Mouse (Mus musculus) forebrain, embryonic 11.5 days (tissue): ENCODE measurements around the gene Als2cr12. TPM values are rescaled to one million over a fixed set of nuclear protein-coding genes. Genes with fewer than 3 reads are reported as not detected.

Experiments used
- ATAC-seq: fragments of 200-750 bp; cut with Nextera tagmentation; replicated peaks from 2 replicates; pipeline ENCODE4 v1.8.0; 2017; ENCODE audit warnings: moderate TSS enrichment; ENCODE audit not compliant: low FRiP score
- DNase-seq: peaks from one replicate; pipeline ENCODE4 v3.0.0-alpha.2; 2017; ENCODE audit warnings: low spot score
- H3K27ac ChIP-seq: fragments of 300-500 bp; sonication (generic); 2 replicates; pipeline ENCODE4 v1.5.1; 2014; ENCODE audit warnings: low read depth, low read length
- H3K27me3 ChIP-seq: fragments of 300-500 bp; sonication (generic); 2 replicates; pipeline ENCODE4 v1.6.1; 2014; ENCODE audit warnings: mild to moderate bottlenecking, low read length, mixed read lengths; ENCODE audit not compliant: control insufficient read depth, insufficient read depth
- H3K36me3 ChIP-seq: fragments of 300-500 bp; sonication (generic); 2 replicates; pipeline ENCODE4 v1.6.1; 2014; ENCODE audit warnings: mild to moderate bottlenecking, low read length, moderate library complexity, mixed read lengths; ENCODE audit not compliant: control insufficient read depth, insufficient read depth
- H3K4me1 ChIP-seq: fragments of 300-500 bp; sonication (generic); replicated peaks from 2 replicates; pipeline ENCODE4 v1.6.1; 2014; ENCODE audit warnings: low read length, mixed read lengths; ENCODE audit not compliant: control insufficient read depth, insufficient read depth
- H3K4me2 ChIP-seq: fragments of 300-500 bp; sonication (generic); 2 replicates; pipeline ENCODE4 v1.6.1; 2014; ENCODE audit warnings: low read depth, mild to moderate bottlenecking, low read length, moderate library complexity, mixed read lengths; ENCODE audit not compliant: severe bottlenecking
- H3K4me3 ChIP-seq: fragments of 300-500 bp; sonication (generic); 2 replicates; pipeline ENCODE4 v1.5.1; 2014; ENCODE audit warnings: low read depth, low read length
- H3K9ac ChIP-seq: fragments of 300-500 bp; sonication (generic); 2 replicates; pipeline ENCODE4 v1.6.1; 2014; ENCODE audit warnings: low read length
- H3K9me3 ChIP-seq: fragments of 300-500 bp; sonication (generic); 2 replicates; pipeline ENCODE4 v1.6.1; 2016; ENCODE audit warnings: low read length, mixed read lengths; ENCODE audit not compliant: control insufficient read depth
- WGBS: fragments of 180-500 bp; shearing (Covaris S2); extraction: QIAGEN DNeasy Blood & Tissue Kit; methylation state at CpG from one replicate; pipeline ENCODE4 v1.1.7; 2014; 5-methylcytosine and 5-hydroxymethylcytosine counted together
- polyA plus RNA-seq: library from polyadenylated mRNA; unstranded; fragments of >200 nt; fragmentation: Nextera tagmentation; extraction: Ambion mirVana; gene quantifications from 2 replicates; pipeline ENCODE4 v1.2.1, GENCODE M21; 2014

Als2cr12 gene
- polyA plus RNA-seq, 1 experiment from 2014 or later = not detected

DNA sequence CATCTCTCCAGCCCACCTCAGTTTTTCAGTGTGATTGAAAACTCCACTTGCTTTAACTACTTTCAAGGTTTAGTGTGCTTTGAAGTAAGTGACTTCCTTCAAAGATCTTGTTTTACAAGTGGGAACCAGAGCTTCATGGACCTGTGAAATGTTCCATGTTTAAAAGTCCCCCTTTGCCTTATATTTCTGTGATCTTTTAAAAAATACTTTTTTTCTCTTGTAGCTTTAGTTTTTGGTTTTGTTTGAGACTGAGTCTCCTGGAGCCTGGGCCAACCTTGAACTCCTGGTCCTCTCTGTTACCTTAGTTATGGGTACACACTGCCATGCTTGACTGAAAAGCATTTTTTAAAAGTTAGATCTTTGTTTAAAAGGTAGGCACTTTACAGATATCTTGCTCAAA, 19.7 kb upstream of the Als2cr12 start:
- no peak for DNase-seq
- Histone ChIP-seq H3K36me3 (no peaks in the 10 kb centered on the region; the same call in 1 of the 2 replicates), H3K27ac (no peak overlapping the region), H3K9me3 (no peaks in the 10 kb centered on the region), H3K27me3 (no peaks in the 10 kb centered on the region), H3K9ac (no peak overlapping the region), H3K4me3 (no peak overlapping the region), H3K4me2 (no peak overlapping the region), H3K4me1 (no peaks in the 10 kb centered on the region; the same call in 1 of the 2 replicates)
- no peak for ATAC-seq

DNA sequence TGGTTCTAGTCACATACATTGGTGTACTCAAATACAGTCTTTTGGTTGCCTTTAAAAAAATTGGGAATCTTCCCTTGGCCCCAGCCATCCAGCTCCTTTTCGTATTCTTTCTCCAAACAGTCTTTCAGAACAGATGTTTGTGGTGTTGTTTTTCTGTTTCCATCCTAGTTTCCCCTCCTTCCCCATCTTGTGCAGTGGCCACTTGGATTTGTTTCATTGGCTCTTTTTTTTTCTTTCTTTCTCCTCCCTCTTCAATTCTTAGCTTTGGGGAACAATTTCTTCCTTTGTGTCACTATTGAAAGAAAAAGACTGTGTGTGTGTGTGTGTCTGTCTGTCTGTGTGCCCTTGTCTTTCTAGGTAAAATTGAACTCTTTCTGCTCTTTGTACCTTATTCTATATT, 18.6 kb upstream of the Als2cr12 start:
- H3K36me3 ChIP-seq = no peaks in the 10 kb centered on the region; the same call in 1 of the 2 replicates
- no peak overlapping the region; the same call in 1 of the 2 replicates for H3K4me3 ChIP-seq
- no peaks in the 10 kb centered on the region for H3K9me3 ChIP-seq
- H3K27me3 ChIP-seq = no peaks in the 10 kb centered on the region
- DNase-seq (no peak), ATAC-seq (no peak)
- 93% methylated on average over 1 of the region's 1 CpGs for WGBS
- H3K27ac ChIP-seq = no peak overlapping the region
- no peaks in the 10 kb centered on the region; the same call in 1 of the 2 replicates for H3K4me1 ChIP-seq
- H3K4me2 ChIP-seq = peak overlapping the region; percentile 74; the same call in 1 of the 2 replicates
- H3K9ac ChIP-seq = no peak overlapping the region

DNA sequence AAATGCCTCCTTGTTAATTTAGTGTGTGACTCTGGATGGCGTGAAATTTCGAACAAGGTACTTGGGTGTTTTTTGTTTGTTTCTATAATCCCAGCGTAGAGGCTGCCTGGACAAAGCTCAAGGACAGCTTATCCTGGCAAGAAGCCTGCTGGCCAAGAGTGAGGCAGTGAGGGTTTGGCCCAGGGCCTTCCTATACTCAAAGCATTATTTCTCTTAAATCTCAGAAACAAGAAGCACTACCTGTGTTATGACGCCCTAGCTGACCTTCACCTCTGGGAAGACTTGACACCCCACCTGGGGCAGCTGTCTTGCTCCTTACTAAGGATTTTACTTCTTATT, 18.1 kb upstream of the Als2cr12 start:
- peak overlapping the region; percentile 54 for H3K4me3 ChIP-seq
- WGBS = 55% methylated on average over 4 of the region's 4 CpGs
- H3K36me3 ChIP-seq = no peaks in the 10 kb centered on the region; the same call in 1 of the 2 replicates
- no peaks in the 10 kb centered on the region for H3K9me3 ChIP-seq
- H3K4me1 ChIP-seq = no peaks in the 10 kb centered on the region; the same call in 1 of the 2 replicates
- no peaks in the 10 kb centered on the region for H3K27me3 ChIP-seq
- H3K9ac ChIP-seq = peak overlapping the region; percentile 70
- no peak for DNase-seq
- ATAC-seq = no peak
- peak overlapping the region; percentile 74 for H3K4me2 ChIP-seq
- H3K27ac ChIP-seq = no peak overlapping the region

DNA sequence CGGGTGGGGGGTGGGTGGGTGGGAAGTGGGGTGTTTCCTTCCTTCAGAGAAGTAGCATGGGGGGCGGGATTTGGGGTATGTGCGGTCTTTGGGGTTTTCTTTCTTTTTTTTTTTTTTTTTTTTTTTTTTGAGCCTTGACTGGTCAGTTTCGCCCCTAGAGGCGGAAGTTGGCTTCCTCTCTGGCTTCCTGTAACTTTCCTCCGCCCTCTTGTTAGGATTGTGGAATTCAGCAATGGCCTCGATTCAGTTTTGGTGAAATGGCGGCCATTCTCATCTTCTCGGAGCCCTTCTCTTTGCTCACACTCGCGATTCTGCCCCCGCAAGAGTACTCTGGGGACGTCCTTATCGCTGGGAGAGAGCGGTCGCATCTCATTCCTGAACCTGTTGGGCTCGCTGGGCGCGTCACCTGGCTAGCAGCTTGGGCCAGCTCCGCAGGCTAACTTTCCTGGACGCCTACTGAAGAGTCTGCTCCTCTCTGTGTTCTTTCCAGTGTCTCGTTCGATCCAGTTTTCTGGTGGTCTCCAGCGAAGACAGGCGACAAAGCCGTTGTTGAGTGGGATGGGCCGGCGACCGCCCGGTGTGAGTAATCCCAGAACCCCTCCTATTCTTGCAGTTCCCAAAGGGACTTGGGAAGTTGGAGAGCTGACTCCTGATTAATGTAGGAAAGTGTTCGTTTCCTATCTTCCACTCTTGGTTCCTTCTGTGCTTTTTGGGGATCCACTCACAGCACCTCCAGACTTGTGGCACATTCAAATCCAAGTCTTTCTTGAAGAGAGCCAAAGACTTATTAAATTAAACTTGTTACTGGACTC, 17.5 kb upstream of the Als2cr12 start:
- ATAC-seq (0 out of 2 replicates have a peak, but pooled peaks have one; percentile 6), DNase-seq (peak; percentile 71)
- no peaks in the 10 kb centered on the region for H3K36me3 ChIP-seq
- H3K27ac ChIP-seq = peak overlapping the region; percentile 41
- WGBS = 5% methylated on average over 31 of the region's 31 CpGs
- H3K4me3 ChIP-seq = peak overlapping the region; percentile 54
- peak overlapping the region; percentile 70 for H3K9ac ChIP-seq
- H3K9me3 ChIP-seq = no peaks in the 10 kb centered on the region
- H3K4me1 ChIP-seq = no peaks in the 10 kb centered on the region; the same call in 1 of the 2 replicates
- no peaks in the 10 kb centered on the region for H3K27me3 ChIP-seq
- peak overlapping the region; percentile 74 for H3K4me2 ChIP-seq

DNA sequence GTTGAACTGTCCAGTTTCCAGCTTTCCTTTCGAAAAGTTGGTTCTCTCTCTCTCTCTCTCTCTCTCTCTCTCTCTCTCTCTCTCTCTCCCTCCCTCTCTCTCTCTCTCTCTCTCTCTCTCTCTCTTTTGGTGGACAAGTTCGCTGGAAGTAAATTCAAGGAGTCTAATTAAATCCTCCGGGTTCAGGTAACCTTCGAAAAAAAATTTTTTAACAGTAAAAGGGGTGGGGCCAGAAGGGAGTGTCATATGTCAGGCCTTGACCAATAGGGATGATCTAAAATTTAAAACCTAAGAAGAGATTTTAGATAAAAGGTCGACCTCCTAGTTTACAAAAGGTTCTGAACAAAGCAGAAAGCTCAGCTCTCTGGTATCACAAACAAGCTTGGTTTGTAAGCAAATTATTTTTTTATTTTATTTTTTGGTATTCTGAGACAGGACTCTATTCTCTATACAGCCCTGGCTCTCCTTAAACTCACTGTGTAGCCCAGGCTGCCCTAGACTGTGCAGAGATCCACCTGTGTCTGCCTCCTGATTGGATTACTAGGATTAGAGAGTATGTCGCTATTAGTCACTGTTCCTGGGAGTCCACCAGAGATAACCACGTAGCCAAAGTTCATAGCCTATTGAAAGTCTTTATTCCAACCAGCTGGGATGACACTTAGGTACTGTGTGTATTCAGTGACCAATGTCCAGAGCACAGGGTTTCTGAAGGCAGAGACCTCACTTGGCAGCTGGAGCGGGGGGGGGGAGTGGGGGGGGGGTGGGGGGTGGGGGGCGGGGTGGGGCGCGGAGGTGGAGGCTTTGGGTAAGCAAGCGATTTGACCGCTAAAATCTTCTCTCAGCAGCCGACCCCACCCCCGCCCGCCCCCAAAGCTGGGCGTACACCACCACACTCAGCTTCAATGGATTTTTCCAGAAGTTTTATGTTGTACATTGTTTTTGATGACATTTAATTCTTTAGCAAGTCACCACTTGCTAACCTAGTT, 16.6 kb upstream of the Als2cr12 start:
- Histone ChIP-seq H3K4me3 (peak overlapping the region; percentile 59), H3K36me3 (no peaks in the 10 kb centered on the region), H3K27me3 (no peaks in the 10 kb centered on the region), H3K27ac (peak overlapping the region; percentile 85; the same call in 1 of the 2 replicates), H3K9me3 (no peaks in the 10 kb centered on the region), H3K9ac (peak overlapping the region; percentile 86), H3K4me2 (peak overlapping the region; percentile 74), H3K4me1 (no peaks in the 10 kb centered on the region; the same call in 1 of the 2 replicates)
- DNase-seq = peak; percentile 70
- peak; percentile 81 for ATAC-seq
- WGBS = 3% methylated on average over 16 of the region's 17 CpGs

DNA sequence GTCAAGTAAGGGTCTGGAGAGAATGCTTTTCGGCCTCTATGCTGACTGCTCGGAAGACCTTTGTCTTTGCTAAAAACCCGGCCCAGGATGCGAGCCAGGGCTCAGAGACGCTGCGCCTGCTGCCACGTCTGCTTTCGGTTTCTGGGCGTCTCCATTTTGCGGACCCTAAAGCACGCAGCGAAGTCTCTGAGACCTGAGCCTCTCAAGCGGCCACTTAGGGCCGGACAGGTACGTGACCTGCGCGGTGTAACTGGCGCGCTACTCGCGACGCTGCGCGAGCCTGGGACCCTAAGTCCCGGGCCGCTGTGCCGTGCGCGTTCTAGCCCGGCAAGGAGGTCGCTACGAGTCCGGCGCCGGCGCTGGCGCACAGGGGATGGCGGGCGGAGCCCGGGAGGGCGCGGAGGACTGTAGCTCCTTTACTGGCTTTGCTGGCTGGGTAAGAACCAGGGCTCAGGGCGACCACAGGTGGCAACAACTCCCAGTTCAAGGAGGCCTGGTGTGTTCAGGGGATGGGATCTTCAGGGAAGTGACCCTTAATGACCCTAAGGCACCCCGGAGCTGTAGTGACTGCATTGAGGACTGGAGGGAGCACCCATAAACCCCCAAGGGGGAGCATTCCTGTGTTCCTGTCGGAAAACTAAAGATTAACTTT, 15.7 kb upstream of the Als2cr12 start, which contains the start of gene Cflar:
Cflar (plus strand) TSS at position 144 of the 652 bp plus-strand sequence.
- H3K9ac ChIP-seq = peak within 1 kb of the TSS; percentile 86
- peak; percentile 83 for DNase-seq
- H3K36me3 ChIP-seq = no peaks in the 10 kb centered on the region
- no peaks in the 10 kb centered on the region for H3K27me3 ChIP-seq
- peak; percentile 67 for ATAC-seq
- H3K4me2 ChIP-seq = peak within 1 kb of the TSS; percentile 74
- H3K27ac ChIP-seq = peak within 1 kb of the TSS; percentile 85
- WGBS = under 1% methylated on average over 45 of the region's 45 CpGs
- no peaks in the 10 kb centered on the region; the same call in 1 of the 2 replicates for H3K4me1 ChIP-seq
- no peaks in the 10 kb centered on the region for H3K9me3 ChIP-seq
- peak within 1 kb of the TSS; percentile 59 for H3K4me3 ChIP-seq

DNA sequence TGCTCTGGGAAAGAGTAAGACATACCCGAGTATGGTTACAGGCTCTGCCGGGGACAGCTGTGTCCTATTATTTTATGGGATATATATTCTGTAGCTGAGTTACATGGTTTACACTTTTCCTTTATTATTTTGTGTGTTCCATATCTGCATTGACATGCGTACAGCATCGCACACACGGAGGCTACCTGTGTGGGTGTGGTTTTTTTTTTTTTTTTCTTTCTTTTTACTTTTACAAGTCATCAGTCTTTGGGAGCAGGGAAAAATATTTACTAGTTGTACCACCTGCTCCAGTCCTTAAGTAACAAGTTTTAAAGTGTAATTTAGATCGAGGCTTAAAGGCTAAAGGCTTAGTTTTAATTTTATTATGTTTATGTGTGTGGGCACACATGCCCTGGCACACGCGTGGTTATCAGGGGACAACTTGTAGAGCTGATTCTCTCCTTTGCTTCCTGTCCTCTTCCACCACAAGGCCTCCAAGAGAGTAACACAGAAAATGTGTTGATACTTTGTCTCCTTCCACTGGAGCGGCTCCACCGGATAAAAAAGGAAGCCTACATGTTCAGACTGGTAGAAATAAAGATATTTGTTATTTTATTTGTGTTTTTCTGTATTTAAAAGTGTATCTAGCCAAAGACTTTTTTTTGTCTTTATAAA, 15.0 kb upstream of the Als2cr12 start:
- ATAC-seq (no peak), DNase-seq (no peak)
- Histone ChIP-seq H3K4me1 (no peaks in the 10 kb centered on the region; the same call in 1 of the 2 replicates), H3K36me3 (no peaks in the 10 kb centered on the region), H3K27ac (peak overlapping the region; percentile 85; the same call in 1 of the 2 replicates), H3K9me3 (no peaks in the 10 kb centered on the region), H3K4me3 (peak overlapping the region; percentile 59), H3K9ac (peak overlapping the region; percentile 86), H3K27me3 (no peaks in the 10 kb centered on the region), H3K4me2 (peak overlapping the region; percentile 74)
- WGBS = 54% methylated on average over 10 of the region's 10 CpGs
